Mouse (Mus musculus): ENCODE data around the gene Eid2b. TPM values are rescaled to one million over a fixed set of nuclear protein-coding genes. Genes with fewer than 3 reads are reported as not detected.

Gene Eid2b
- polyA plus RNA-seq, 1 experiment = 4.1 TPM

GRCm38 (mm10) chr7:28298837-28299625, 21.5 kb downstream of the Eid2b start:
- Histone ChIP-seq H3K4me3 (ENCODE audit: extremely low read depth, insufficient read depth, insufficient read length) (no peak overlapping the region), H3K27me3 (ENCODE audit: control insufficient read depth, insufficient read depth, low read length) (peaks cover 15% of the 10 kb centered on the region), H3K4me1 (ENCODE audit: control insufficient read depth, insufficient read depth, insufficient read length) (peaks cover 11% of the 10 kb centered on the region; the same call in 1 of the 2 replicates), H3K27ac (ENCODE audit: insufficient read depth, low read length) (no peak overlapping the region), H3K36me3 (ENCODE audit: control insufficient read depth, insufficient read depth, low read length) (no peaks in the 10 kb centered on the region)
- 32% methylated on average over 43 of the region's 43 CpGs for WGBS
- DNase-seq (ENCODE audit: low read depth in 1 of 2, low spot score in 2 of 2) = no peak
- TF ChIP-seq CTCF (IDR thresholded peaks at IDR 0.05; ENCODE audit: extremely low read depth, insufficient read depth, insufficient read length, insufficient replicate concordance) = no peak
- no peak for TF ChIP-seq POLR2A (IDR thresholded peaks at IDR 0.05; ENCODE audit: low read depth, low read length)

- H3K27ac ChIP-seq (ENCODE audit: insufficient read depth, low read length) = no peak within 1 kb of the TSS
Observed at GRCm38 (mm10) chr7:28301616-28302433, 24.3 kb downstream of the Eid2b start, which contains the start of gene Dll3. Gene Dll3 (minus strand): TSS chr7:28302238.

GRCm38 (mm10) chr7:28305641-28306040, 28.1 kb downstream of the Eid2b start:
- Histone ChIP-seq H3K4me1 (ENCODE audit: control insufficient read depth, insufficient read depth, insufficient read length) (peaks cover 3% of the 10 kb centered on the region; the same call in 1 of the 2 replicates), H3K4me3 (ENCODE audit: extremely low read depth, insufficient read depth, insufficient read length) (no peak overlapping the region), H3K36me3 (ENCODE audit: control insufficient read depth, insufficient read depth, low read length) (peaks cover 25% of the 10 kb centered on the region), H3K27ac (ENCODE audit: insufficient read depth, low read length) (no peak overlapping the region), H3K27me3 (ENCODE audit: control insufficient read depth, insufficient read depth, low read length) (peaks cover 4% of the 10 kb centered on the region)
- WGBS = 95% methylated on average over 10 of the region's 10 CpGs
- TF ChIP-seq CTCF (IDR thresholded peaks at IDR 0.05; ENCODE audit: extremely low read depth, insufficient read depth, insufficient read length, insufficient replicate concordance) (no peak), POLR2A (IDR thresholded peaks at IDR 0.05; ENCODE audit: low read depth, low read length) (no peak)
- no peak for DNase-seq (ENCODE audit: low read depth in 1 of 2, low spot score in 2 of 2)

More at GRCm38 (mm10) chr7:28301616-28302433, 24.3 kb downstream of the Eid2b start, which contains the start of gene Dll3:
- TF ChIP-seq CTCF (IDR thresholded peaks at IDR 0.05; ENCODE audit: extremely low read depth, insufficient read depth, insufficient read length, insufficient replicate concordance) (peak; percentile 20; the same call in 1 of the 2 replicates), POLR2A (IDR thresholded peaks at IDR 0.05; ENCODE audit: low read depth, low read length) (no peak)
- DNase-seq (ENCODE audit: low read depth in 1 of 2, low spot score in 2 of 2) = peak in 1 of 2 experiments; percentile 50
- peaks cover 11% of the 10 kb centered on the region for H3K36me3 ChIP-seq (ENCODE audit: control insufficient read depth, insufficient read depth, low read length)
- WGBS = 6% methylated on average over 30 of the region's 30 CpGs
- H3K27me3 ChIP-seq (ENCODE audit: control insufficient read depth, insufficient read depth, low read length) = peaks cover 8% of the 10 kb centered on the region
- no peak within 1 kb of the TSS for H3K4me3 ChIP-seq (ENCODE audit: extremely low read depth, insufficient read depth, insufficient read length)
- H3K4me1 ChIP-seq (ENCODE audit: control insufficient read depth, insufficient read depth, insufficient read length) = peaks cover 5% of the 10 kb centered on the region; the same call in 1 of the 2 replicates

- no peak for DNase-seq (ENCODE audit: low read depth in 1 of 2, low spot score in 2 of 2)
- TF ChIP-seq CTCF (IDR thresholded peaks at IDR 0.05; ENCODE audit: extremely low read depth, insufficient read depth, insufficient read length, insufficient replicate concordance) = no peak
- TF ChIP-seq POLR2A (IDR thresholded peaks at IDR 0.05; ENCODE audit: low read depth, low read length) = no peak
- H3K27ac ChIP-seq (ENCODE audit: insufficient read depth, low read length) = no peak overlapping the region
- H3K4me3 ChIP-seq (ENCODE audit: extremely low read depth, insufficient read depth, insufficient read length) = no peak overlapping the region
- peaks cover 3% of the 10 kb centered on the region for H3K27me3 ChIP-seq (ENCODE audit: control insufficient read depth, insufficient read depth, low read length)
- WGBS = 97% methylated on average over 8 of the region's 8 CpGs
- H3K36me3 ChIP-seq (ENCODE audit: control insufficient read depth, insufficient read depth, low read length) = peaks cover 25% of the 10 kb centered on the region
- peaks cover 4% of the 10 kb centered on the region for H3K4me1 ChIP-seq (ENCODE audit: control insufficient read depth, insufficient read depth, insufficient read length)
Observed at GRCm38 (mm10) chr7:28306216-28306615, 28.7 kb downstream of the Eid2b start.

GRCm38 (mm10) chr7:28309737-28310136, 32.2 kb downstream of the Eid2b start:
- TF ChIP-seq CTCF (IDR thresholded peaks at IDR 0.05; ENCODE audit: extremely low read depth, insufficient read depth, insufficient read length, insufficient replicate concordance) (no peak), POLR2A (IDR thresholded peaks at IDR 0.05; ENCODE audit: low read depth, low read length) (no peak)
- Histone ChIP-seq H3K27ac (ENCODE audit: insufficient read depth, low read length) (no peak overlapping the region), H3K4me3 (ENCODE audit: extremely low read depth, insufficient read depth, insufficient read length) (no peak overlapping the region), H3K27me3 (ENCODE audit: control insufficient read depth, insufficient read depth, low read length) (no peaks in the 10 kb centered on the region), H3K4me1 (ENCODE audit: control insufficient read depth, insufficient read depth, insufficient read length) (peaks cover 4% of the 10 kb centered on the region; the same call in 1 of the 2 replicates), H3K36me3 (ENCODE audit: control insufficient read depth, insufficient read depth, low read length) (peaks cover 25% of the 10 kb centered on the region)
- no peak for DNase-seq (ENCODE audit: low read depth in 1 of 2, low spot score in 2 of 2)
- WGBS = 88% methylated on average over 9 of the region's 9 CpGs

- peaks cover 31% of the 10 kb centered on the region for H3K36me3 ChIP-seq (ENCODE audit: control insufficient read depth, insufficient read depth, low read length)
- H3K27me3 ChIP-seq (ENCODE audit: control insufficient read depth, insufficient read depth, low read length) = no peaks in the 10 kb centered on the region
- WGBS = 5% methylated on average over 35 of the region's 35 CpGs
- no peak overlapping the region for H3K27ac ChIP-seq (ENCODE audit: insufficient read depth, low read length)
- TF ChIP-seq CTCF (IDR thresholded peaks at IDR 0.05; ENCODE audit: extremely low read depth, insufficient read depth, insufficient read length, insufficient replicate concordance) (no peak), POLR2A (IDR thresholded peaks at IDR 0.05; ENCODE audit: low read depth, low read length) (no peak)
- H3K4me3 ChIP-seq (ENCODE audit: extremely low read depth, insufficient read depth, insufficient read length) = peak overlapping the region; percentile 73
- peaks cover 4% of the 10 kb centered on the region; the same call in 1 of the 2 replicates for H3K4me1 ChIP-seq (ENCODE audit: control insufficient read depth, insufficient read depth, insufficient read length)
- no peak for DNase-seq (ENCODE audit: low read depth in 1 of 2, low spot score in 2 of 2)
Observed at GRCm38 (mm10) chr7:28311151-28311925, 33.8 kb downstream of the Eid2b start.
